Mouse (Mus musculus) ovary, adult 18-20 months (tissue): ENCODE measurements at regions not wholly inside any gene's neighbourhood (a gene's known extent, or its start where the extent isn't known, plus 50 kb on each side); places are given as distances from the start of the nearest gene placed in this dataset.
"Not testable (repeated sequence)": the region's sequence is repeated elsewhere in the genome, so short reads cannot be mapped to it uniquely, and the experiment has no call there.

Source experiments
- DNase-seq: peaks from one replicate; pipeline ENCODE4 v3.0.0; 2022; ENCODE audit warnings: low spot score, mixed read lengths

GRCm38 (mm10) chr13:81008864-81009766 is 125.9 kb downstream of the Arrdc3 start:
- no peak for DNase-seq

GRCm38 (mm10) chr13:81013953-81014352 is 130.8 kb downstream of the Arrdc3 start:
- no peak for DNase-seq

- no peak for DNase-seq
Measured at GRCm38 (mm10) chr13:81020106-81020747, 137.0 kb downstream of the Arrdc3 start.

GRCm38 (mm10) chr13:81020811-81021210 is 137.6 kb downstream of the Arrdc3 start:
- DNase-seq = no peak

- DNase-seq = no peak
Measured at GRCm38 (mm10) chr13:81022410-81022809, 139.2 kb downstream of the Arrdc3 start.

- DNase-seq = not testable (repeated sequence)
Measured at GRCm38 (mm10) chr13:81025241-81025760, 142.1 kb downstream of the Arrdc3 start.

- DNase-seq = no peak
Measured at GRCm38 (mm10) chr13:81037316-81037715, 154.1 kb downstream of the Arrdc3 start.

- DNase-seq = no peak
Measured at GRCm38 (mm10) chr13:81038736-81039135, 155.6 kb downstream of the Arrdc3 start.

GRCm38 (mm10) chr13:81040494-81040893 is 157.3 kb downstream of the Arrdc3 start:
- no peak for DNase-seq

- no peak for DNase-seq
Measured at GRCm38 (mm10) chr13:81041646-81042045, 158.5 kb downstream of the Arrdc3 start.
